Mouse (Mus musculus) adrenal gland, adult 8-10 months (tissue): ENCODE measurements around the gene Mlxip. TPM values are rescaled to one million over a fixed set of nuclear protein-coding genes. Genes with fewer than 3 reads are reported as not detected.

Experiments used
- DNase-seq: peaks from one replicate; pipeline ENCODE4 v3.0.0; 2022
- total RNA-seq, 4 experiments: library from RNA; stranded (reverse); gene quantifications; 2 replicates each; pipeline ENCODE4 v1.2.4; 2022

Mlxip gene
- total RNA-seq: 10 to 100 TPM; 21.6 to 32.8 (median 27.1) TPM

- DNase-seq: peak; percentile 98
These were observed at the start of gene Mlxip for GRCm38 (mm10) chr5:123394303-123394956. Gene Mlxip (plus strand): TSS chr5:123394798.

GRCm38 (mm10) chr5:123344963-123345852 lies 49.4 kb upstream of the Mlxip start:
- no peak for DNase-seq

GRCm38 (mm10) chr5:123345853-123346654 lies 48.5 kb upstream of the Mlxip start:
- peak; percentile 54 for DNase-seq

- DNase-seq: no peak
These were observed 47.8 kb upstream of the Mlxip start for GRCm38 (mm10) chr5:123346701-123347270.

GRCm38 (mm10) chr5:123347985-123348384 lies 46.6 kb upstream of the Mlxip start:
- DNase-seq: no peak

GRCm38 (mm10) chr5:123350386-123350785 lies 44.2 kb upstream of the Mlxip start:
- DNase-seq: no peak

- no peak for DNase-seq
These were observed 38.7 kb upstream of the Mlxip start for GRCm38 (mm10) chr5:123355918-123356317.

- DNase-seq: no peak
These were observed 37.3 kb upstream of the Mlxip start for GRCm38 (mm10) chr5:123357253-123357652.

GRCm38 (mm10) chr5:123359431-123359830 lies 35.2 kb upstream of the Mlxip start:
- DNase-seq: no peak

- no peak for DNase-seq
These were observed 31.7 kb upstream of the Mlxip start for GRCm38 (mm10) chr5:123362911-123363310.

GRCm38 (mm10) chr5:123364302-123364971 lies 30.2 kb upstream of the Mlxip start:
- no peak for DNase-seq

- no peak for DNase-seq
These were observed 25.6 kb upstream of the Mlxip start for GRCm38 (mm10) chr5:123368869-123369488.

- no peak for DNase-seq
These were observed 24.5 kb upstream of the Mlxip start for GRCm38 (mm10) chr5:123370049-123370448.

GRCm38 (mm10) chr5:123375262-123375661 lies 19.3 kb upstream of the Mlxip start:
- DNase-seq: no peak

GRCm38 (mm10) chr5:123375793-123376452 lies 18.7 kb upstream of the Mlxip start:
- no peak for DNase-seq

GRCm38 (mm10) chr5:123376569-123376968 lies 18.0 kb upstream of the Mlxip start:
- peak; percentile 77 for DNase-seq

GRCm38 (mm10) chr5:123377120-123377955 lies 17.3 kb upstream of the Mlxip start:
- peak; percentile 75 for DNase-seq

GRCm38 (mm10) chr5:123378712-123379111 lies 15.9 kb upstream of the Mlxip start:
- no peak for DNase-seq

GRCm38 (mm10) chr5:123379504-123379931 lies 15.1 kb upstream of the Mlxip start:
- no peak for DNase-seq

GRCm38 (mm10) chr5:123381968-123382367 lies 12.6 kb upstream of the Mlxip start:
- peak; percentile 53 for DNase-seq
